Mouse (Mus musculus): ENCODE results near the gene H2-Ke6. TPM values are rescaled to one million over a fixed set of nuclear protein-coding genes. Genes with fewer than 3 reads are reported as not detected.

Gene H2-Ke6
- total RNA-seq, 2 experiments from 2014 or later, result 69.9 to 82.3 TPM

DNA sequence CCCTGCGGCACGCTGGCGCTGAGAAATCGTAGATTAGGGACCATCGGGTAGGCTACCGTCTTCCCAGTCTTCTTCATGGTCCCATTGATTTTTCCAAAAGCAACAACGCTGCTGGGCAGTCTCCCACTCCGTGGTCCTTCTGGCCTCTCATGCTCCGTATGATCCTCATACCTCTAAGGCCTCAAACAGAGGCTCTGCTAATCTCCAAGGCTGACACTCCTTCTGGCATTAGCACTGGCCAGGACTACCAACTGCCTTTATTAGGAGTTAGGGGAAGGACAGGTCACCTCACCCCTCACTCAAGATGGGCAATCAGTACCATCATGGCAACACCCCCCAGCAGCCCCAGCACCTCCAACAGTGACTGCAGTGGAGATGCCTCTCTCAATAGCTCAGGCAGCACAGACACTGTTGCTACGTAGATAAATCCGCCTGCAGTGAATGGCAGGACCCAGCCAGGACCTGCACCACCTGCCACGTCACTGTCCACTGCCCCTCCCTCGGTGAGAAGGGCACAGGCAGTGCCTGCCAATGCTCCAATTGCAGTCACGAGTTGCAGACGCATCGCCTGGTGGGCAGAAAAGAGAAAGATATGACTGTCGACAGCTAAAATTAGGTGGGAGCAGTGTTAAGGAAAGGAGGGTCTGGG is 765 bp upstream of the H2-Ke6 start:
- no peak for TF ChIP-seq CTCF (IDR thresholded peaks at IDR 0.05)
- peak overlapping the region; percentile 94; the same call in 1 of the 2 replicates for H3K27ac ChIP-seq
- intact Hi-C loops (cut with DNase I), result no loop called here
- DNase-seq, result no peak
- peak overlapping the region; percentile 94; the same call in 1 of the 2 replicates for H3K4me3 ChIP-seq

DNA sequence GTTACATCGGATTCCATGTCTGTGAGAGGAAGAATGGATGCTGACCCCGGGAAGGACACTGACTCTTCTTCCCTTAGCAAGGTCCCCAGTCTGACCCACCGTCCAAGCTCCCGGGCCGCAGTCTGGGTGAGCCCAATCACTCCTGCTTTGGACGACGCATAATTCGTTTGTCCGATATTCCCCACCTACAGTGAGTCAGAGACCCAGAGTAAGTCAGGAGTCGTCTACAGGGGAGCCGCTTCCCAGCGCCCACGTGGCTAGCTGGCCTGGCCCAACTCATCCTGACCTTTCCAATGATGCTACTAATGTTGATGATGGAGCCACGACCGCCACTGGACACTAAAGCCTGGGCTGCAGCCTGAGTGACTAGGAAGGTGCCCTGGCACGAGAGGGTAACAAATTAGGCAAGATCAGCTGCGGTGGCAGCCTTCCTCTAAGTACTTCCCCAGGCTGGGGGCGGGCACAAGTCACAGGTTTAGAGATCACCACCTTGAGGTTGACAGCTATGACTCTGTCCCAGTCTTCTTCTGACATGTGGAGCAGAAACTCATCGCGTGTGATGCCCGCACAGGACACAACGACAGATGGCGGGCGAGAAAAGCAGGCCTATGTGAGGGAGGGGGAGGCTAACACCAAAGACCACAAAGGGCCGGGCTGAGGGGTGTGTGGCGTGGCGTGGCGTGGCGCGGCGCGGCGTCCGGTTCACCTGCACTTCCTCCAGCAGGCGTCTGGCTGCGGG is 774 bp downstream of the H2-Ke6 start:
- intact Hi-C loops (cut with DNase I), result no loop called here
- H3K27ac ChIP-seq, result peak overlapping the region; percentile 94
- no peak for DNase-seq
- TF ChIP-seq CTCF (IDR thresholded peaks at IDR 0.05), result no peak
- peak overlapping the region; percentile 94 for H3K4me3 ChIP-seq

DNA sequence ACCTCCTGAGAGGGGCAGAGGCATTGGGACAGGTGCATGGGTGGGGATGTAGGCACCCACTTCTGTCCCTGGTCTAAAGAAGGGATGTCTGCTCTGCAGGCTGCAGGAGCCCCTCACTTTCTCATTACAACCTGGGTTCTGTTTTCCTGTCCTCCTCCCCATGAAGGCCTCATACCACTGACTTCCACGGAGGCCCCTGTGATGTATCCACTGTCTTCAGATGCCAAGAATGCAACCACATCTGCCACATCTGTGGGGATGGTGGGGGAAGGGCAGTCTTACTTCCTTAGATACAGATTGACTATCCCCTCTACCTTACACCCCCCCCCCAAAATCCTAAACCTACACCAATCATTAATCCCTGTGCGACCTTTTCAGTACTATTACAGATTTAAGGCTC is 1.6 kb downstream of the H2-Ke6 start:
- TF ChIP-seq CTCF (IDR thresholded peaks at IDR 0.05), result no peak
- H3K27ac ChIP-seq, result no peak overlapping the region
- intact Hi-C loops (cut with DNase I), result no loop called here
- DNase-seq, result no peak
- H3K4me3 ChIP-seq, result 0 out of 2 replicates have a peak overlapping the region, but pooled peaks have one; percentile 93

DNA sequence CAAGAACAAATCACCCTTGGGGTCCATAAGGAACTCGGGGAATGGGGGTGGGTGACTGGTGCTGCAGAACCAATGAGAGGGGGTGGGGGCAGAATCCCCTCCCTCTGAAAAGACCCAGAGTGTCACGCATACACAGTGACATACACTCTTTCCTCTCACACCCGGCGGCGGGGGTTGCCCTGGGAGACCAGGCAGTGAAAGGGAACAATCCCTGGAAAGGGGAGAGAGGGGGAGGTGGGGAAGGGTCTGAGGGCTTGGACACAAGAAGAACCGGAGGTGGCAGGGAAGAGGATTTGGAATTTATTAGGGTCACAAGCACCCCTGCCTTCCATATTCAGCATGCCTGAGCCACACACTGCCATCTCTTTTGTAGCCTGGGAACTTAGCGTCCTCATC is 2.1 kb downstream of the H2-Ke6 start:
- no peak overlapping the region for H3K27ac ChIP-seq
- peak overlapping the region; percentile 93 for H3K4me3 ChIP-seq
- intact Hi-C loops (cut with DNase I), result no loop called here
- no peak for DNase-seq
- no peak for TF ChIP-seq CTCF (IDR thresholded peaks at IDR 0.05)

DNA sequence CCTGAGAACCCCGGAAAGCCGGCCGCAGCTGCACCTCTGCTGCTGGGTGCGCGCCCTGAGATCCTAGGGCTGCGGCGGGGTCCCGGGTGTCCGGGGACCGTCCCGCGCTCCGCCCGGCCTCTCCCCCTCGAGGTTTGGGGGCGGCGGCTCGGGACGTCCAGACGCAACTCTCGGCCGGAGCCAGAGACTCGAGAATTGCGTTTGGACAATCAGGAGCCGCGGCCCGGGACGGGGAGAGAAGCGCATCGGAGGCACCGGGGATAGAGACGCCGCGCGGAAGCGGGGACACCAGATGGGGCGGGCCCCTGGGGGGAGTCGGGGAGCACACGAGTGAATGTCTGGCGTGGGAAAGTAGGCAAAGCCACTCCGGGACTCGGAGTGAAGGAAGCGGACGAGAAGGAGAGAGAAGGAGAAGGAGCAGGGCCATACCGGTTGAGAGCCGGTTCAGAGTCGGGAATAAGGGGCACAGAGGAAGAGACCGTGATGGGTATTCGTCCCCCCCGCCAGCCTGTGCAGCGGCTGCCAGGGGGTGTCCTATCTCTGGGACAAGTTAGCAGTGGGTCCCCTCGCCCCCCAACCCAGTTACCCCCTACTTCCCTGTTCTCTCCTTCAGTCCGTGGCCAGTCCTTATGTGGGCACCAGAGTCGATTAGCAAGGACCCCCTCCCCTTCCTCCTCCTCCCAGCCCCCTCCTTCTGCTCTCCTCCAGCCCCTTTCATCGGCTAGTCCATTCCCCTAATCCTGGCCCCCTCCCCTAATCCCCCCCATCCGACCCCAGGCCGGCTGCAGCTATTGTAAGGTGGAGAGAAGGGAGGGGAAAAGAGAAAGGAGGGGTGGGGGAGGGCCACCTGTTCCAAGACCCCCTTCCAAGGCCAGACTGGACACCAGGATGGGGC is 2.8 kb downstream of the H2-Ke6 start:
- Histone ChIP-seq H3K4me3 (peak overlapping the region; percentile 93), H3K27ac (peak overlapping the region; percentile 98)
- peak; percentile 26 for DNase-seq
- no peak for TF ChIP-seq CTCF (IDR thresholded peaks at IDR 0.05)
- intact Hi-C loops (cut with DNase I), result loop anchor here (5.0 kb wide), 1 partner anchor 68 kb away; the partner anchor contains the start of genes Rps18 and Vps52

DNA sequence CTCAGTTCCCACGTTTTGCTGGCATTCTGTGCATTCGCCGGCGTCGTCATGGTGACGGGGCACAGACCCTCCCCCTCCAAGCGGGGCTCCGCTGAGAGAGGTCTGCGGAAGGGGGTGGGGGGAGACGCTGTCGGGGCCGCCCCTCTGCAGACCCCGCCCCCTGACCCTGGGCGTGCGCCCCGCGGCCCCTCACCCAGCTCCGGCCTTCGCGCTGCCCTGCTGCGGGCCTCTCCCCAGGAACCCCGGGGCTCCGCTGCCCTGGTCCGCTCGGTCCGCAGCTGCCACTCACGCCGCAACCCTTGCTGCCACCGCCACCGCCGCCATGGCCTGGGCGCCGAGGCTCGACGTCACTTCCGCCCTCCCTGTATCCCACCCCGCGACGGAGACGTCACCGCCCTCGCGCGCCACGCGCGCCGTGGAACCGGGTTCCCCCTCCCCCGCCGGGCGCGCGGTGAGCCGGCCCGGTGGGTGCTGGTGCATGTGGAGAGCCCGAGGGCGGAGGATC is 3.5 kb downstream of the H2-Ke6 start, which contains the start of gene Ring1:
Gene Ring1, minus strand, starts transcription at position 364 of the 505 bp plus-strand sequence.
- TF ChIP-seq CTCF (IDR thresholded peaks at IDR 0.05), result no peak
- DNase-seq, result peak; percentile 93
- intact Hi-C loops (cut with DNase I), result loop anchor here (5.0 kb wide), 1 partner anchor 67 kb away; the partner anchor contains the start of genes Rps18 and Vps52
- Histone ChIP-seq H3K27ac (peak within 1 kb of the TSS; percentile 98), H3K4me3 (peak within 1 kb of the TSS; percentile 93)

DNA sequence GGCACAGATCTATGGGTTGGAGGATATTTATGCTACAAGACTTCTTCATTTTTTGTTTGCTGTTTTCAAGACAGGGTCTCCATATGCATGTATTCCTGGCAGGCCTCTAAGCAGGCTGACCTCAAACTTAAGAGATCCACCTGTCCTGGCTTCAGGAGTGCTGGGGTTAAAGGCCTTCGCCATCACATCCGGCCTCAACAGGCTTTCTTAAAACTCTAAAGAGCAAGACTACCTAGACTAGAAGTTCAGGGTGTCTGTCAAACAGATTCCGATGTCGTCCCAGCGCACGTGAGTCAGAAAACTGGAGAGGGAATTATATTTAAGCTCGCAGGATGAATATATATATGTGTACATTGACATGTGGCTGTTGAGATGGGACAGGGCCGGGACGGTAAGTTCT is 4.2 kb downstream of the H2-Ke6 start:
- no peak for TF ChIP-seq CTCF (IDR thresholded peaks at IDR 0.05)
- Histone ChIP-seq H3K4me3 (peak overlapping the region; percentile 93), H3K27ac (peak overlapping the region; percentile 98)
- intact Hi-C loops (cut with DNase I), result loop anchor here (5.0 kb wide), 1 partner anchor 66 kb away; the partner anchor contains the start of genes Rps18 and Vps52
- no peak for DNase-seq

DNA sequence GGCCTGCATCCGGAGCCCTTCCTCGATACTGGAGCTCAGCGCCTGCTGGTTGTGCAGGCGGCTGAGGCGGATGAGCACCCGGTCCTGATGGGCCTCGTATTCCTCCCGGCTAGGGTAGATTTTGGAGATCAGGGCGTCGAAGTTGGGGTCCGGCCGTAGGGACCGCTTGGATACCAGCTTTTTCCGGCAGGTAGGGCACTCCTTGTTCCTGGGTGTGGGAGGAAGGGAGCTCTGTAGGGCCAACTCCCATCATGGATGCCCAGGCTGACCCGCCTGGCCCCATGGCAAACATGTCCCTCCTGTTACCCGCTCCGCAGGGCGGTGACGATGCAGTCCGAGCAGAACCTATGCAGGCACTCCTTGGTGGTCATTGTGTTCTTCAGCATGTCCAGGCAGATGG is 4.9 kb downstream of the H2-Ke6 start:
- intact Hi-C loops (cut with DNase I), result loop anchor here (5.0 kb wide), 1 partner anchor 66 kb away; the partner anchor contains the start of genes Rps18 and Vps52
- DNase-seq, result no peak
- no peak overlapping the region for H3K27ac ChIP-seq
- no peak for TF ChIP-seq CTCF (IDR thresholded peaks at IDR 0.05)
- no peak overlapping the region for H3K4me3 ChIP-seq

DNA sequence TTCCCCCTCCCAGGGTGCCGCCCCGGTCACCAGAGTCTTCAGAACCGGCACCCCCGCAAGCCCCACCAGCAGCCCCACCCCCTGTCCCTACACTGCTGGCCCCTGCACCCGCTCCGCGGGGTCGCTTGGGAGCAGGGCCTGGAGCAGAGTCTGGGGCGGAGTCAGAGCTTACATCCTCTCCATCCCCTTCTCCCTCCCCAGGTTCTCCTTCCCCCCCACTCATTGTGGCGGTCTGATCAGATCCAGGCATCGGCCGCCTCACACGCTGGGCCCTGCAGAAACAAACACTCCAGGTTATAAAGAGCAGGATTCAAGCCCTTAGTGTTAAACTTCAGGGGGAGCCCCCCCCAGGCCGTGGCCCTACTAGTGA is 5.5 kb downstream of the H2-Ke6 start:
- H3K27ac ChIP-seq, result no peak overlapping the region
- H3K4me3 ChIP-seq, result no peak overlapping the region
- DNase-seq, result peak; percentile 31
- intact Hi-C loops (cut with DNase I), result loop anchor here (5.0 kb wide), 1 partner anchor 65 kb away; the partner anchor contains the start of genes Rps18 and Vps52
- no peak for TF ChIP-seq CTCF (IDR thresholded peaks at IDR 0.05)

DNA sequence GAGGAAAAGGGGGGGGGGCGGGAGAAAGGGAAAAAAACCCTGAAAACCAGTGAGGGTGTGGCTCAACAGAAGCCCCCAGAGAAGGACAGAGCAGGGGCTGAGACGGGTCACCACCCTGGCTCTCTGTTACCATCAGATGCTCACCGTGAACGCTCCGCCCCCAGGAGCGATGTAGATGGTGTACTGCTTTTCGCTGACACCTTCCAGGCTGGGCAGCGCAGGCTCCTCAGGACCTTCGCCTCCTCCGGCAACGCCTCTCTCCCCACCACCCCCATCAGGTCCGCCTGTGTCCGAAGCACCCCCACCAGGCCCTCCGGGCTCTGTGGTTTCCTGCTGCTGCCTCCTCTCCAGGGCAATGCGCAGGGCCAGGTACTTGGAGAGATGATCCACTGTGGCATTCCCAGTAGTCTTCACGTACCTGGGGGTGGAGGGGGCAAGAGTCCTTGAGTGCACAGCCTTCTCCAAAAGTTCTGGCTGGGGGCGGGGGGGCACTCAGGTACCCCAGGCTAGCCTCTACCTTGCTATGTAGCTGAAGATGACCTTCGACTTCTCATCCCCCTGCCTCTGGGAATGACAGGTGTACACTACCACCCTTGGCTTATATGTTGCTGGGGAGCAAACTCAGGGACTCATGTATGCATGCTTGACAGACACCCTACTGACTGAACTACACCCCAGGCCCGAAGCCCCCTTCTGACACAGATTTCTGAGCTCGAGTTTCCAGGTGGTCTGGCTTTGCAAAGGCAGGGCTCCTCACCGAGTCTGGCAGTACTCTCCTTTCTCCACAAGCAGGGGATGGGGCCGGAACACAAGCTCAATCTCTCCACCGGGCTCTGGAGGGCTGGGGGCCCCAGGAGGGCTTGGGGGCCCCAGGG is 6.1 kb downstream of the H2-Ke6 start:
- intact Hi-C loops (cut with DNase I), result loop anchor here (5.0 kb wide), 1 partner anchor 64 kb away; the partner anchor contains the start of genes Rps18 and Vps52
- Histone ChIP-seq H3K27ac (no peak overlapping the region), H3K4me3 (no peak overlapping the region)
- peak; percentile 26 for DNase-seq
- TF ChIP-seq CTCF (IDR thresholded peaks at IDR 0.05), result no peak

DNA sequence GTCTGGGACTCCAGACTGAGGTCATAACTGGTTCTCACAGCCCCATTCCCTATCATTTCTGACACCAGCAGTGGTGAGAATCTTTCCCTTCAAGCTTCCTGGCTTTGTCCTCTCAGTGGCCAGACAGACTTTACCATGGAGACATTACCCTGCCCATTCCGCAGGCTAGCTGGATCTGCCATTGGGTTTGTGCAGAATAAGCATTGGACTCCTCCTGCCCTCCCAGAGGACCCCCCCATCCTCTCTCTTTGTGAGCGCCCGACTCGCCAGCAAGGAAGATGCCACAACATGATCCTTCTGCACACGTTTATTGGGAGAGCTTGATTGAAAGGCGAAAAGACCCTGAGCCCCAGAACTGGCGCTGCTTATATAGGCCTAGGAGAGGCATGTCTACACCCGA is 14.4 kb downstream of the H2-Ke6 start:
- intact Hi-C loops (cut with DNase I), result no loop called here
- Histone ChIP-seq H3K4me3 (no peak overlapping the region), H3K27ac (no peak overlapping the region)
- no peak for DNase-seq
- no peak for TF ChIP-seq CTCF (IDR thresholded peaks at IDR 0.05)

All from gastrocnemius, adult 2 months (tissue).